ENCODE assay signal across 9 mouse cellular contexts in genomic region chr11:57426046-57426805, GRCm38 (mm10).
DNase-seq lines count a peak whose midpoint lies in the region; ATAC-seq and TF ChIP-seq lines count a peak whose summit lies in the region.
"Had no signal": no experiment of that assay in that cellular context is flagged by ENCODE, and none has a peak within 500 bp of the region (broad histone marks: within the 10 kb centered on the region; RNA-seq: fewer than 3 reads in every experiment).

No protein-coding gene starts in this region.

- peak; percentile 48 to 49 for DNase-seq in cerebellum, postnatal 10 days
- DNase-seq in cerebellum, adult 11 months: no peak
- peak; percentile 82 for DNase-seq in midbrain, embryonic 11.5 days (ENCODE audit: low spot score, missing footprints)
- peak; percentile 28 for DNase-seq in embryo, embryonic 10 days (ENCODE audit: low spot score)
- DNase-seq in lung, postnatal 0 days (ENCODE audit: low spot score): no peak
- DNase-seq in thymus, postnatal 0 days (ENCODE audit: low spot score): peak; percentile 19
- no peak for DNase-seq in forebrain, embryonic 10.5 days (ENCODE audit: extremely low spot score, low spot score)

- no peaks in the 10 kb centered on the region for H3K36me3 ChIP-seq in midbrain, embryonic 11.5 days (ENCODE audit: control insufficient read depth, insufficient read depth, low read length)
- H3K36me3 ChIP-seq in midbrain, embryonic 16.5 days (ENCODE audit: control insufficient read depth, insufficient read depth, low read length): no peaks in the 10 kb centered on the region
- H3K36me3 ChIP-seq in lung, postnatal 0 days (ENCODE audit: insufficient read depth, low read length): no peaks in the 10 kb centered on the region
- no peaks in the 10 kb centered on the region for H3K36me3 ChIP-seq in forebrain, embryonic 10.5 days (replicated peaks)

- no peak overlapping the region for H3K27ac ChIP-seq in midbrain, embryonic 11.5 days (ENCODE audit: low read depth, low read length)
- H3K27ac ChIP-seq in midbrain, embryonic 16.5 days (ENCODE audit: low read length): no peak overlapping the region
- H3K27ac ChIP-seq in lung, postnatal 0 days (ENCODE audit: low read length): no peak overlapping the region
- H3K27ac ChIP-seq in forebrain, embryonic 10.5 days: no peak overlapping the region
- H3K27ac ChIP-seq: macrophage had no signal

- H3K4me1 ChIP-seq in midbrain, embryonic 11.5 days (ENCODE audit: control insufficient read depth, insufficient read depth, low read length): no peaks in the 10 kb centered on the region
- no peaks in the 10 kb centered on the region for H3K4me1 ChIP-seq in midbrain, embryonic 16.5 days (ENCODE audit: control insufficient read depth, insufficient read depth, low read length)
- H3K4me1 ChIP-seq in lung, postnatal 0 days (ENCODE audit: insufficient read depth, low read depth, low read length): no peaks in the 10 kb centered on the region
- no peaks in the 10 kb centered on the region for H3K4me1 ChIP-seq in forebrain, embryonic 10.5 days

- no peak overlapping the region for H3K4me2 ChIP-seq in midbrain, embryonic 11.5 days
- no peak overlapping the region for H3K4me2 ChIP-seq in midbrain, embryonic 16.5 days (ENCODE audit: low read length)
- no peak overlapping the region for H3K4me2 ChIP-seq in lung, postnatal 0 days (replicated peaks; ENCODE audit: low read depth, low read length)

- TF ChIP-seq CTCF in lung, postnatal 0 days (IDR thresholded peaks at IDR 0.05): peak; percentile 49

- H3K4me3 ChIP-seq in midbrain, embryonic 11.5 days (ENCODE audit: low read depth, low read length): no peak overlapping the region
- no peak overlapping the region for H3K4me3 ChIP-seq in midbrain, embryonic 16.5 days (ENCODE audit: low read depth, low read length)
- no peak overlapping the region for H3K4me3 ChIP-seq in lung, postnatal 0 days (ENCODE audit: low read depth, low read length)
- no peak overlapping the region for H3K4me3 ChIP-seq in forebrain, embryonic 10.5 days

- no peaks in the 10 kb centered on the region for H3K27me3 ChIP-seq in midbrain, embryonic 11.5 days (ENCODE audit: control insufficient read depth, insufficient read depth, low read length)
- no peaks in the 10 kb centered on the region for H3K27me3 ChIP-seq in midbrain, embryonic 16.5 days (ENCODE audit: control insufficient read depth, insufficient read depth, low read depth, low read length)
- H3K27me3 ChIP-seq in lung, postnatal 0 days (replicated peaks; ENCODE audit: insufficient read depth, low read length): no peaks in the 10 kb centered on the region
- H3K27me3 ChIP-seq in forebrain, embryonic 10.5 days (ENCODE audit: poor library complexity, severe bottlenecking): no peaks in the 10 kb centered on the region

- no peak for TF ChIP-seq EP300 in lung, postnatal 0 days (IDR thresholded peaks at IDR 0.05)

- no peaks in the 10 kb centered on the region for H3K9me3 ChIP-seq in midbrain, embryonic 11.5 days (ENCODE audit: control insufficient read depth, low read length)
- H3K9me3 ChIP-seq in midbrain, embryonic 16.5 days (replicated peaks; ENCODE audit: control insufficient read depth, low read length, poor library complexity, severe bottlenecking): no peaks in the 10 kb centered on the region
- H3K9me3 ChIP-seq in lung, postnatal 0 days (ENCODE audit: low read length): no peaks in the 10 kb centered on the region
- no peaks in the 10 kb centered on the region for H3K9me3 ChIP-seq in forebrain, embryonic 10.5 days

- no peak for ATAC-seq in midbrain, embryonic 11.5 days (ENCODE audit: low FRiP score)
- no peak for ATAC-seq in midbrain, embryonic 16.5 days
- ATAC-seq in lung, postnatal 0 days: no peak

- WGBS in midbrain, embryonic 11.5 days: 67% methylated on average over 12 of the region's 12 CpGs
- WGBS in midbrain, embryonic 16.5 days: 61% methylated on average over 12 of the region's 12 CpGs
- 60% methylated on average over 12 of the region's 12 CpGs for WGBS in lung, postnatal 0 days
- WGBS in forebrain, embryonic 10.5 days: 68% methylated on average over 12 of the region's 12 CpGs

- no peak overlapping the region for H3K9ac ChIP-seq in midbrain, embryonic 11.5 days (ENCODE audit: low read length)
- no peak overlapping the region for H3K9ac ChIP-seq in midbrain, embryonic 16.5 days (ENCODE audit: low read depth, low read length)
- no peak overlapping the region for H3K9ac ChIP-seq in lung, postnatal 0 days (replicated peaks; ENCODE audit: low read depth)

Comparison
In these comparisons a context has a peak if more than half of its experiments do, and no peak if none do; other contexts are left out.
1. DNase-seq: peak in cerebellum, postnatal 10 days (2 of 2), midbrain, embryonic 11.5 days (single experiment), embryo, embryonic 10 days (single experiment) and thymus, postnatal 0 days (single experiment); none in cerebellum, adult 11 months (single experiment), lung, postnatal 0 days (single experiment) and forebrain, embryonic 10.5 days (single experiment).